Mouse (Mus musculus) heart, adult 2 months (tissue): ENCODE results near the gene Nrxn2. TPM values are rescaled to one million over a fixed set of nuclear protein-coding genes. Genes with fewer than 3 reads are reported as not detected.

ENCODE experiments used
- DNase-seq, 2 experiments: peaks; one replicate each; pipeline ENCODE4 v3.0.0; 2021
- H3K27ac ChIP-seq: fragments of 200-600 bp; 2 replicates; pipeline ENCODE4 v1.8.1; 2022
- H3K27me3 ChIP-seq: fragments of 200-500 bp; 2 replicates; pipeline ENCODE4 v1.6.1; 2012; ENCODE audit warnings: mild to moderate bottlenecking, low read length, inconsistent platforms, mixed read lengths; ENCODE audit not compliant: control insufficient read depth, insufficient read depth
- H3K36me3 ChIP-seq: fragments of 200-500 bp; 2 replicates; pipeline ENCODE4 v1.6.1; 2012; ENCODE audit warnings: low read length, inconsistent platforms; ENCODE audit not compliant: control insufficient read depth, insufficient read depth
- H3K4me1 ChIP-seq: fragments of 200-500 bp; 2 replicates; pipeline ENCODE4 v1.6.1; 2011; ENCODE audit warnings: low read length; ENCODE audit not compliant: control insufficient read depth, insufficient read depth
- H3K4me3 ChIP-seq: fragments of 200-600 bp; 2 replicates; pipeline ENCODE4 v1.8.1; 2022
- H3K79me2 ChIP-seq: fragments of 200-500 bp; replicated peaks from 2 replicates; pipeline ENCODE4 v1.6.1; 2012; ENCODE audit warnings: mild to moderate bottlenecking, inconsistent platforms, low read length, moderate library complexity, mixed read lengths; ENCODE audit not compliant: control insufficient read depth, insufficient read depth
- H3K9ac ChIP-seq: fragments of 200-500 bp; 2 replicates; pipeline ENCODE4 v1.6.1; 2012; ENCODE audit warnings: low read depth, mild to moderate bottlenecking, control low read depth, inconsistent platforms, low read length, mixed read lengths
- CTCF ChIP-seq: fragments of 200-600 bp; IDR thresholded peaks from 2 replicates; pipeline ENCODE4 v1.8.1; 2022; ENCODE audit warnings: antibody characterized with exemption, mild to moderate bottlenecking, moderate library complexity
- EP300 ChIP-seq: fragments of 200-500 bp; IDR thresholded peaks from 2 replicates; pipeline ENCODE4 v1.6.1; 2011; ENCODE audit warnings: low read depth, low read length, control low read depth; ENCODE audit not compliant: insufficient read depth
- POLR2A ChIP-seq: fragments of 200-500 bp; IDR thresholded peaks from 2 replicates; pipeline ENCODE4 v1.6.1; 2011; ENCODE audit warnings: mild to moderate bottlenecking, low read depth, low read length, control low read depth; ENCODE audit not compliant: insufficient read depth
- WGBS: fragments of 180-500 bp; shearing (Covaris S2); methylation state at CpG from one replicate; pipeline ENCODE4 v1.1.7; 2018; 5-methylcytosine and 5-hydroxymethylcytosine counted together
- intact Hi-C: fragments of 180-260 bp; cut with DNase I; formaldehyde crosslinking; loops from one replicate; pipeline ENCODE4 v1.15.1; 2025
- long read RNA-seq: library from polyadenylated mRNA; stranded (forward); transcript quantifications from one replicate; pipeline ENCODE4 v2.0.0, GENCODE M21; 2021
- polyA plus RNA-seq: library from polyadenylated mRNA; depleted of rRNA; stranded (reverse); fragments of >200 nt; gene quantifications from 2 replicates; pipeline ENCODE4 v1.2.3, GENCODE M21; 2012; rRNA removed
- total RNA-seq, 2 experiments: library from RNA; stranded (reverse); gene quantifications; 2 replicates each; pipeline ENCODE4 v1.2.3; 2021

Gene Nrxn2
- 1 to 10 TPM; 4.5 to 5.2 TPM for total RNA-seq
- 3.4 TPM in 2 replicates for polyA plus RNA-seq
- long read RNA-seq = 0 reads

DNA sequence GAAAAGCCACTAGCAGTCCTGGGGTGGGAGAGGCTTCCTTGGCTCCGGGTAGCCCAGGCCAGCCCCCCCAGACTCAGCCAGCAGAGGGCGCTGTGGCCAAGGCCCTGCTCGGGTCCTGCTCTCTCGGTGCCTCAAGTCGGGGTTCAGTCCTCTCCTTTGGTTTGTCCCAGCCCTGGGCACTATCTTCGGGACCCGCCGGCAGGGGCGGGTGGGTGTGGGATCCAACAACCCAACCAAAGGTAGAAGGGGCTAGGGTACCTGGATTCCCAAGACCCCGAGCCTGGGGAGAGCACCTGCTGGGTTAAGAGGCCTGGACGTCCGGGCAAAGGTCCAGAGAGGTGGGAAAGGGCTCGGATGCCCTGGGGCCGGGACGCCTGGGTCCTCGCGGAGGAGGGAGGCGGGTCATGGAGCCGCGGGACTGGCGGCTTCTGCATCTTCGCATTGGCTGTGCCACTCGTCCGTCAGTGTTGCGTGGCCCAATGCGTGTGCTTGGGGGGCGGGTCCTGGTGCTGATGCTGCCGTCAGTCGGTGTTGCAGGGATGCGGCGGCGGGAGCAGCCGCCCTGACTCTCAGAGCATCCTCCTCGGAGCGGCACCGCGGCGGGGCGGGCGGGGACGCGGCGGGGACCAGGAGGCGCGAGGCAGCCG, at the start of gene Nrxn2:
Gene Nrxn2, plus strand, starts transcription at position 499 of the 647 bp plus-strand sequence.
- H3K4me1 ChIP-seq = no peaks in the 10 kb centered on the region; the same call in 1 of the 2 replicates
- peaks cover 2% of the 10 kb centered on the region for H3K27me3 ChIP-seq
- peak within 1 kb of the TSS; percentile 49 for H3K9ac ChIP-seq
- under 1% methylated on average over 46 of the region's 46 CpGs for WGBS
- TF ChIP-seq CTCF (peak; percentile 98), EP300 (no peak), POLR2A (no peak)
- H3K79me2 ChIP-seq = no peaks in the 10 kb centered on the region
- intact Hi-C loops = loop anchor here (1.0 kb wide), 1 partner anchor 34 kb away; no protein-coding TSS in a partner anchor
- H3K36me3 ChIP-seq = no peaks in the 10 kb centered on the region
- peak within 1 kb of the TSS; percentile 49 for H3K27ac ChIP-seq
- peak; percentile 87 to 90 for DNase-seq
- H3K4me3 ChIP-seq = peak within 1 kb of the TSS; percentile 53

DNA sequence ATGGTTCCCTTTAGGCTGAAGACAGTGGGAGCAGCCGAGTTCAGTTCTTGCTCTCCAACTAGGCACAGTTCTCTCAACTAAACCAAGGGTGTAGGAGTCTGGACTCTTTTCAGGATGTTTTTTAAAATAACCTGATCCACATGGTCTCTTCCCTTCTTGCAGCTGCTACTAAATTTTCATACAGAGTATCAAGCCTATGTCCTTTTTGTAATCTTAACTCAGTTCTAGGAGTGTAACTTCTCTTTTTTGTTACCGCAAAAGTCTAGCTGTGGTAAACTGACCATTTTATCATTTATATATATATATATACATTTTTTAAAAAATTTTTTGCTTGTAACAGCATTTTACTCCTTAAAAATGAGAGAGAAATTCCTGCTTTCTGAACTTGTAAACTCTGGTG, 48.4 kb upstream of the Nrxn2 start:
- peaks cover 10% of the 10 kb centered on the region for H3K79me2 ChIP-seq
- H3K4me3 ChIP-seq = no peak overlapping the region
- no peak overlapping the region for H3K27ac ChIP-seq
- no peak for DNase-seq
- H3K27me3 ChIP-seq = no peaks in the 10 kb centered on the region
- intact Hi-C loops = no loop called here
- peaks cover 59% of the 10 kb centered on the region for H3K36me3 ChIP-seq
- WGBS = 74% methylated on average over 2 of the region's 2 CpGs
- TF ChIP-seq CTCF (no peak), EP300 (no peak), POLR2A (no peak)
- no peak overlapping the region for H3K9ac ChIP-seq
- peaks cover 7% of the 10 kb centered on the region; the same call in 1 of the 2 replicates for H3K4me1 ChIP-seq

DNA sequence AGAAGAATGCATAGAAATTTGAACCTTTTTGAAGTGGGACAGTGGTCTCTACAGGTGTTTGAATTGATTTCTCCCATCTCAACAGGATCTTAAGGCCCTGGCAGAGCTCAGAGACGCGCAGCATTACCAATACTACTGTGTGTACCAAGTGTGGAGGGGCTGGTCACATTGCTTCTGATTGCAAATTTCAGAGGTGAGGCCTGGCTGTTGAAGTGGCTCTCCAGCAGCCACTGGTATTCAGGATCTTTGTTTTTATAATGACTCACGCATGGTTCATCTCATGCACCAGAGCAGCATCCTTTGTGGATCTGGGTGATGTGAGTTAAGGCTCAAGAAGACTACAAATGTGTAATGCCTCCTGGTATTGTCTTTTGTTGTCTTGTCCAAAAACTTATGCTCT, 46.1 kb upstream of the Nrxn2 start:
- Histone ChIP-seq H3K9ac (no peak overlapping the region), H3K79me2 (peaks cover 5% of the 10 kb centered on the region; the same call in 1 of the 2 replicates), H3K4me1 (peaks cover 3% of the 10 kb centered on the region; the same call in 1 of the 2 replicates), H3K27me3 (no peaks in the 10 kb centered on the region), H3K36me3 (peaks cover 45% of the 10 kb centered on the region), H3K27ac (no peak overlapping the region), H3K4me3 (no peak overlapping the region)
- intact Hi-C loops = loop anchor here (2.0 kb wide), 3 partner anchors 16 to 78 kb away; partner anchors contain the start of gene Rasgrp2
- no peak for DNase-seq
- WGBS = 86% methylated on average over 3 of the region's 3 CpGs
- TF ChIP-seq CTCF = no peak
- no peak for TF ChIP-seq POLR2A
- TF ChIP-seq EP300 = no peak

GRCm38 (mm10) chr19:6373539-6374400, 44.8 kb upstream of the Nrxn2 start:
- Histone ChIP-seq H3K9ac (no peak overlapping the region), H3K27me3 (no peaks in the 10 kb centered on the region), H3K27ac (no peak overlapping the region; the same call in 1 of the 2 replicates), H3K4me3 (no peak overlapping the region), H3K4me1 (peaks cover 5% of the 10 kb centered on the region; the same call in 1 of the 2 replicates), H3K79me2 (peaks cover 4% of the 10 kb centered on the region; the same call in 1 of the 2 replicates), H3K36me3 (peaks cover 36% of the 10 kb centered on the region)
- peak; percentile 80 to 88 for DNase-seq
- peak; percentile 72 for TF ChIP-seq EP300
- no peak for TF ChIP-seq POLR2A
- peak; percentile 95 for TF ChIP-seq CTCF
- intact Hi-C loops = loop anchor here (2.0 kb wide), 3 partner anchors 15 to 77 kb away; partner anchors contain the start of gene Rasgrp2
- WGBS = 40% methylated on average over 12 of the region's 12 CpGs

GRCm38 (mm10) chr19:6374571-6374970, 44.0 kb upstream of the Nrxn2 start:
- intact Hi-C loops = no loop called here
- whole genome bisulfite sequencing = 99% methylated on average over 10 of the region's 10 CpGs
- H3K27ac ChIP-seq = no peak overlapping the region

More at GRCm38 (mm10) chr19:6374571-6374970, 44.0 kb upstream of the Nrxn2 start:
- DNase-seq = no peak
- H3K36me3 ChIP-seq = peaks cover 29% of the 10 kb centered on the region
- H3K9ac ChIP-seq = no peak overlapping the region
- TF ChIP-seq EP300 = no peak
- TF ChIP-seq POLR2A = no peak
- no peak for TF ChIP-seq CTCF
- H3K79me2 ChIP-seq = peaks cover 4% of the 10 kb centered on the region; the same call in 1 of the 2 replicates
- H3K4me1 ChIP-seq = peaks cover 5% of the 10 kb centered on the region; the same call in 1 of the 2 replicates
- no peaks in the 10 kb centered on the region for H3K27me3 ChIP-seq
- H3K4me3 ChIP-seq = no peak overlapping the region
